Mouse (Mus musculus) layer of hippocampus, adult 2 months (tissue): ENCODE results near the gene Tmcc1. TPM values are rescaled to one million over a fixed set of nuclear protein-coding genes. Genes with fewer than 3 reads are reported as not detected.

Source experiments
- DNase-seq, 2 experiments: peaks; one replicate each; pipeline ENCODE4 v3.0.0; 2022; ENCODE audit warnings: low spot score in 2 of 2
- H3K27ac ChIP-seq: fragments of 200-600 bp; 2 replicates; pipeline ENCODE4 v1.8.1; 2022
- H3K4me3 ChIP-seq: fragments of 200-600 bp; 2 replicates; pipeline ENCODE4 v1.8.1; 2022; ENCODE audit warnings: mild to moderate bottlenecking
- CTCF ChIP-seq: fragments of 200-600 bp; conservative IDR thresholded peaks from 2 replicates; pipeline ENCODE4 v1.8.1; 2022; ENCODE audit warnings: antibody characterized with exemption, mild to moderate bottlenecking, moderate library complexity
- total RNA-seq, 2 experiments: library from RNA; stranded (reverse); gene quantifications; 2 replicates each; pipeline ENCODE4 v1.2.3; 2021

Gene Tmcc1
- total RNA-seq, 2 experiments from 2014 or later: 83.2 to 85.3 TPM

DNA sequence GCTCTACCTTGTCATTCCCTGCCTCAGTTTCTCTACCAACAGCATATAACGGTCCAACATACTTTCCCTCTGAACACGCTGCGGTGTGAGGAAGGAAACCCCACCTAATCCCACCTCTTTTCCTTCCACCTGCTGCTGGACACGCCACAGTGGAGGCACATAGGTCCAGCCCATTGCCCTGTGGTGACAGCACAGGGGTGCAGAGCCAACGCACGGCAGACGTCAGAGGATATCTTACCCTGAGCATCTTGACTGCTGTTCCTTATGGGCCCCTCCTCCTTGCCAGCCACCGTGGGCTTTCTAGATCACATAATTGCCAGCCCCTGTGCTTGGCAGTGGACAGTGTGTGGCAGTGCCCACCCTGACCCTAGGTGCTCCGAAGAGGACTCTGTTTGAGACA is 202.8 kb downstream of the Tmcc1 start:
- peak overlapping the region; percentile 10; the same call in 1 of the 2 replicates for H3K27ac ChIP-seq
- no peak overlapping the region for H3K4me3 ChIP-seq
- TF ChIP-seq CTCF: no peak
- no peak for DNase-seq

DNA sequence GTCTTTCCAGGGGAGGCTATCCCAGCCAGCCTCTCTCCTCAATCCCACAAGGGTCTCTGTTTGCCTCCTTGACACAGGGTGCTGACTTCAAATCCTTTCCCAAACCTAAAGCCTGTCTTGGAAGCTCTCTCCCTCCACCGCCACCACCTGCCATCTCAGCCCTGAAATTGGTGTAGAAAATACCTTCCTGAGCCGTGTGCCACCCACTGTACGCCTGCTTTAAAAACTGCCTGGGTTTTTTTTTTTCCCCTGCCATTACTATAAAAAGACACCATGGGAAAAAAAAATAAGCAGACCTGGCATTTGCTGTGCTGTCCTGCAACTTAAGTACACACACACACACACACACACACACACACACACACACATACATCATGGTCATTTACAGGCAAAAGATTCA is 203.2 kb downstream of the Tmcc1 start:
- no peak for DNase-seq
- TF ChIP-seq CTCF: no peak
- peak overlapping the region; percentile 8; the same call in 1 of the 2 replicates for H3K27ac ChIP-seq
- no peak overlapping the region for H3K4me3 ChIP-seq

DNA sequence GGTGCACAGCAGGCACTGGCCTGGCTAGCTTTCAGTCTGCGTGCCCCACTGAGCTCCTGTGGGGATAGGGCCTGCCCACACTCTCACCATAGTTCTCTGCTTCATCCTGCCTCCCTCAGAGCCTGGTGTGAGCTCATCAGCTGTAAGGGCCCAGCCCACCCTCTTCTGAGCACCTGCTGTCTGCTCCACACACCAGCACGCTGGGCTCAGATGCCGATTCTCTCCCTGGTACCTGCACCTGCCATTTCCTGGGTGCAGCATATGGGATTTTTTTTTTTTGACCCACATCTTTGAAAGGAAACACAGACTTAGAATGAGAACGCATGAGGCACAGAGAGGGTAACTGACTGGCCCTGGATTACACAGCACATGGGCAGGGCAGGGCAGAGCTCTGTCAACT is 203.7 kb downstream of the Tmcc1 start:
- Histone ChIP-seq H3K4me3 (no peak overlapping the region), H3K27ac (peak overlapping the region; percentile 8; the same call in 1 of the 2 replicates)
- DNase-seq: peak in 1 of 2 experiments; percentile 39
- TF ChIP-seq CTCF: no peak

DNA sequence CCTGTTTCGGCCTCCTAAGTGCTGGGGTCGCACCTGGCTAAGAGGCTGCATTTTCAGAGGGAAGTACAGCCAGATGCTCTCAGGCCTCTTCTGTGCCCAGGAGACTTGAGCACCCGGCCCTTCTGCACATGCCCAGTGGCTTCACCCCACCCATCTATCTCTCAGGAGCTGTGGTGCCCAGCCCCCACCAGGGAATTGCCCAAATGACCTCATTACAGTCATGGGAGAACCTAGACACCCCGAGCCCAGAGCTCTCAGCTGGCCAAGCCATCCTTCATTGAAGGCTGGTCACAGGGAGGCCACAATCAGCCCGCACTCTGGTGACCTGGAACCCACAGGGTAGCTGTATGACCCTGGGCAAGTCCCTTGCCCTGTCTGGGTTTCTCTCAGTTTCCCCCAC is 204.3 kb downstream of the Tmcc1 start:
- no peak overlapping the region for H3K4me3 ChIP-seq
- DNase-seq: no peak
- H3K27ac ChIP-seq: 0 out of 2 replicates have a peak overlapping the region, but pooled peaks have one; percentile 8
- no peak for TF ChIP-seq CTCF

DNA sequence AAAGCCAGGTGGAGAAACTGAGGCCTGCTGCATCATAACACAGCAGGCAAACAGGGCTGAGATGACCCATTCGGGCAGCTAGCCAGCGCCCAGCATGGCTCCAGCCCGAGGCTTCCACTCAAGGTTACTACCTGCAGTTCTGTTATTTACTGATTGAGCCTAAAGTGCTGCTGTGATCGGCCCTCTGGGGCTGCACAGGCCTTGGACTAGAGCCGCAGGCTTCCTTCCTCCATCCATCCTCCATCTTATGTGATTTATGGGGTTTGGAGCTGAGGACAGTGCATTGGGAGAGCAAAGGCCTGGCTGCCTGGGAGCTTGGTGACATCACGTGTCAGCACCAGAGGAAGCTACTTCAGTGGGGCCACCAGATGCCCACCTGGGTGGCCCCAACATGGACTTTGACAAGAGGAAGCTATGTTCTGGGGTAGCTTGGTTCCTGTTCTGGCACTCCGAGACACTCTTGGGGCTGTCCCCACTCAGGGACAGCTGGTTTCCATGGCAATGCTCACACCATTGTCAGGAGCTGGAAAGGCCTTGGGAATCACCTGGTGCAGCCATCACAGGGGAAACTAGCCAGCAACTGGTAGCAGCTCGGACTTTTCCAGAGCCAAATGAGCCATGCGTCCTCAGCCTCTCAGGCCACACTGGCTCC is 206.1 kb downstream of the Tmcc1 start:
- no peak for DNase-seq
- TF ChIP-seq CTCF: no peak
- Histone ChIP-seq H3K4me3 (no peak overlapping the region), H3K27ac (0 out of 2 replicates have a peak overlapping the region, but pooled peaks have one; percentile 5)

DNA sequence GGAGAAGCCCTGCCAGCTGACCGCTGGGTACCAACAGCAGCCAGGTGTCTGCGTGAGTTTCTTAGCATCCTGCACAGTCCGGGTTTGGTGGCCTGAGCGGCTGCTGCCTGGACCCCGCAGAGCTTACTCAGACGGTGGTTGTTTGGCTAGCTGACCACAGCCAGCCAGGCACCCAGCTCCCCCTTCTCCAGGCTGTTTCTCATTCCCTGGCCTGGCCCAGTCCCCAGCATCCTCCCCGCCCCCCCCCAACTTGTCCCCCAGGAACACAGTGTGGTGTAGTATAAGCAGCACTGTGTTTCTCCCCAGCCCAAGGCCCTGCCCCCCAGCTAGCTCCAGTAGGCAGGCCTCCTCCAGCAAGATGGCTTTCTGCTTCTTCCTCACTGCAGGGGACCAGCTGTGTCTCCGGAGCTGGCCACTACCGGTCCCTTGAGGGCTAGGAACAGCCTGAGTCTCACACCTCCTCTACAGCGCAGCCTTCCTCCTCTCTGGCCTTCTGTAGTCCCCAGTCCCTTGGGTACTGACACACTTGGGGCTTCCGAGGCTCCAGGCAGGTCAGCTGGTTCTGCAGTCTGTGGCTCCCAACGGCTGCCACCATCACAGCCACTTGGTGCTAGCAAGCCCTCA is 206.7 kb downstream of the Tmcc1 start:
- H3K27ac ChIP-seq: 0 out of 2 replicates have a peak overlapping the region, but pooled peaks have one; percentile 14

DNA sequence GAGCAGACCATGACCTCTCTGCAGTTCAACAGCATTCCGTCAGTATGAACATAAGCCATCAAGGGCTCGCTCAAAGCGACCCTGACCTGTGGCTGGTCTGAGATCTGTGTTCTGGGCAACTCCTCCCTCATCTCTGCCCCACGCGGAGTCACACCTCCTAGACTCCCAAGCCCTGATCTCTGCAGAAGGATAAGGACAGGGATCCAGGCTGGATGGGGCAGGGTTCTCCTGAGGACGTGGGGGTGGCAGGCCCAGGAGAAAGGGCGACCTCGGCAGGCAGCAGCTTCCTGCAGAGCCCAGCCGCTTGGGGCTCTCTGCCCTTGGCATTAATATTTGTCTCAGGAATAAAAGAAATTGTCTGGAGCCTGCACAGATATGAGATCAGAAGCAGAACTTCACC is 207.7 kb downstream of the Tmcc1 start:
- TF ChIP-seq CTCF: no peak
- Histone ChIP-seq H3K27ac (no peak overlapping the region), H3K4me3 (no peak overlapping the region)
- no peak for DNase-seq

More for the DNA sequence above, 206.7 kb downstream of the Tmcc1 start:
- no peak overlapping the region for H3K4me3 ChIP-seq
- no peak for DNase-seq
- TF ChIP-seq CTCF: no peak

DNA sequence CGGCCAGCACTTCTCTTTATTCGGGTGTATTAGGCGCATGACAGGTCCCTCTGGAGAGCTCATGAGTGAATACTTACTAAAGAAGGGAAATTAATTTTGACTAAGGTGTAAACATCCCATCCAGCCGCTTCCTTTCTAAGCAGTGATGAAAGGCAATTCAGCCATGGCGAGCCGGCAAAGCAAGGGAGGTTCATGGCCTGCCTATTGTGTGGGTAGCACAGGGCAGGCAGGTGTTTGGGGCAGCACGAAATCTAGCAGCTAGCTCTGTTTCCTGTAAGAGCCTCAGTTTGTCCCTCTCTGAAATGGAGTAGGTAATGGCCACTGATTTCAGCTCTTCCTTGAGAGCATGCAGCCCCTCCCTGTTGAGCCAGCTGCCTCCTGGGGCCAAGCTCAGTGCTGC is 208.7 kb downstream of the Tmcc1 start:
- no peak for TF ChIP-seq CTCF
- DNase-seq: no peak
- Histone ChIP-seq H3K4me3 (no peak overlapping the region), H3K27ac (no peak overlapping the region)

DNA sequence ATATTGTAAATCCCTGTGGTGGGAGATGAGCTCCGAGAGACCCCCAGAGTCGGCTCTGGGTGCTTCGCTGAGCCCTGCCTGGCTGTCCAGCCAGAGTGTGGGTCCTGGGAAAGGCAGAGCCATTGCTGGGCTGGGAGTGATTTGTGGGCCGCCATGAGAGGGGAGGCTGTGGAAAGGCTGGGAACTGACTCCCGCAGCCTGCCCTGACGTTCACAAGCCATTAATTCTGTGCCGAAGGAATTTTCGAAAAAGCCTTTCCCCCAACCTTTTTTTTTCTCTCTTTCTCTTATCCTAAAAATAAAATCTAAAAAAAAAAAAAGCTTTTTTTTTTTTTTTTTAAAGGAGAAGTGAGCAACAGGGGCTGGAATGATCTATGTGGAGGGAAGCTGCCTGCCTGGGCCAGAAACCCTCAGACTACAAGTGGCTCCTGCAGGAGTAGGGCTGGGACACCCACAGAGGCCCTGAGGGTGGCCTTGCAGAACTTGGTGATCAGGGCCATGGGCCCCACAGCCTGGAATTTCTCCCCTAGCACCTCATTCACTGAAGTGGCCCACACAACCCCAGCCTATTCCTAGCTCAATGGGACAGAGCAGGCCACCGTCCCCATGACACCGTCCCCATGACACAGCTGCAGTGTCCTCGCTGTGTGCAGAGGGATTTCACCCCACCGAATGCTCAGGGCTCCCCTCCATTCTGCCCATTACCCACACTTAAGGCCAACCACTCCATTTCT is 209.8 kb downstream of the Tmcc1 start:
- no peak for TF ChIP-seq CTCF
- no peak for DNase-seq
- H3K27ac ChIP-seq: no peak overlapping the region
- H3K4me3 ChIP-seq: no peak overlapping the region

DNA sequence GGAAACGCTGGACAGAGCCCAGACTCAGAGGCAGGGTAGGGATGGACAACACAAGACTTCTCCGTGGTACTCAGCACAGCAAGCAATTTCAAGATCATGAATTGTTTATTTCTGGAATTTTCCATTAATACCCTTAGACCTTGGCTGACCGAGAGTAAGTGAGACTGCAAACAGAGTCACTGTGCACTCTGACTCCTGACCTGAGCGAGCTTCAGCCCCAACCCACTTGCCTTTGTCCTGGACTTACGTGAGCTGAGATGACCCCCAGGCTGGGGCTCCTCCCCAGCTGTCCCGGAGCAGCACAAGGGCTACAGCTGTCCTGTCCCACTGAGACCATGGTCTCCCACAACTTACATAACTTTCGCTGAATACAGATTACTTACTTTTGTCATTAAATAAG is 210.4 kb downstream of the Tmcc1 start:
- TF ChIP-seq CTCF: no peak
- Histone ChIP-seq H3K27ac (no peak overlapping the region), H3K4me3 (no peak overlapping the region)
- DNase-seq: no peak

DNA sequence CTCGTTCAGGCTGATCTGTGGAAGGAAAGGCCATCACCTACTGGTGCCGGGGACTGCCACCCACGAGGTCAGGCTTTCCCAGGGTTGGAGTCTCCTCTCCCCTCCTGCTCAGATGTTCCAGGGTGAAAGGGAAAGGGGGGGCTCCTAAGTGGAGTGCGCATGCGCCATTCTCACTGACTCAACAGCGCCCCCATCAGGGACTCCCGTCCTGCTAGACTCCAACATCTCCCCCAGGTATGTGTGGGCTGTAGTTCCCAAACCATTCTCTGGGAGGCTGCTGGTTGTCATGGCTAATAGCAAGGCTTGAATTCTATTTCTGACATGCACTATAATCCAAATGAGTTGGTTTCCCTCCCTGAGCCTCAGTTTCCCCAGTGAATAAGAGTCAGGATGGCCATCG is 214.7 kb downstream of the Tmcc1 start:
- Histone ChIP-seq H3K4me3 (no peak overlapping the region), H3K27ac (no peak overlapping the region)
- DNase-seq: no peak
- TF ChIP-seq CTCF: peak; percentile 60

DNA sequence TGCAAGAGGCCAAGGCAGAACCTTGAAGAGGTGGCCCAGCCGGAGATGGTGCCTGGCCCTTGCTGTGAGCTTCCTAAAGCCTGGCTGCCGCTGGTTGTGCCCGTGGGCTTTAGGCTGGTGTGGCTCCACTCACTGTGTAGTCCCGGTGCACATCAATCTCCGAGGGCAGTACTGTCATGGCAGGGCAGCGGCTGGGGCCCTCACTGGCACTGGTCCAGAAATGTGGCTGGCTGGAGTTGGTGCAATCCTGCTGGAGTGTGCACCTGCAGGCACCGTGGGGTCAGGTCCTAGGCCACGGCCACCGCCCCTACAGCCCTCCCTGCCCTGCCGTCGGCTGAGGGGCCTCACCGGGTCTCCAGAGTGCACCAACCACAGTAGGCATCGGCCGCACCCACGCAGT is 215.5 kb downstream of the Tmcc1 start:
- H3K27ac ChIP-seq: no peak overlapping the region
- no peak overlapping the region for H3K4me3 ChIP-seq
- no peak for DNase-seq
- no peak for TF ChIP-seq CTCF

DNA sequence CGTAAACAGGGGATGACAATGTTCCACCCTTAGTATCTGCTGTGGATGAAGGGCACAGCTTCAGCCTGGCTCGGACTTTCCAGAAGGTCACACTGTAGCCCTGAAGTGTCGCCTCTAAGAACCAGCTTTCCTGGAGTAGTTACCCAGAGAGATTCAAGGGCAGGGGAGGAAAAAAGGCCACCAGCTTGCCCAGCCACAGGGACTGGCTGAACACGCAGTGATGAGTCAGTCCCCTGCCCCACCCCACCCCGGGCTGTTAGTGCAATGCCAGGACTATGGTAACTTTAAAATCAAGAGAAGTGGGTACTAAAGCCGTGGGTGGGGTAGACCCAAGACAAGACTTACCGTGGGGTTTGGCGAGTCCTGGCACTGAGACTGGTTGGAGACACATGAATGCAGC is 217.7 kb downstream of the Tmcc1 start:
- no peak overlapping the region for H3K4me3 ChIP-seq
- H3K27ac ChIP-seq: no peak overlapping the region
- no peak for TF ChIP-seq CTCF
- no peak for DNase-seq
